Mouse (Mus musculus) olfactory bulb, adult 2 months (tissue): ENCODE data around the gene Nsun5.

Experiments
- CTCF ChIP-seq: fragments of 200-500 bp; IDR thresholded peaks from 2 replicates; pipeline ENCODE4 v1.5.1; 2012; ENCODE audit warnings: low read depth, mild to moderate bottlenecking, low read length, moderate library complexity; ENCODE audit not compliant: insufficient read depth
- POLR2A ChIP-seq: fragments of 200-500 bp; IDR thresholded peaks from 2 replicates; pipeline ENCODE4 v1.6.1; 2012; ENCODE audit warnings: mild to moderate bottlenecking, low read depth, low read length, moderate library complexity; ENCODE audit not compliant: insufficient read depth

DNA sequence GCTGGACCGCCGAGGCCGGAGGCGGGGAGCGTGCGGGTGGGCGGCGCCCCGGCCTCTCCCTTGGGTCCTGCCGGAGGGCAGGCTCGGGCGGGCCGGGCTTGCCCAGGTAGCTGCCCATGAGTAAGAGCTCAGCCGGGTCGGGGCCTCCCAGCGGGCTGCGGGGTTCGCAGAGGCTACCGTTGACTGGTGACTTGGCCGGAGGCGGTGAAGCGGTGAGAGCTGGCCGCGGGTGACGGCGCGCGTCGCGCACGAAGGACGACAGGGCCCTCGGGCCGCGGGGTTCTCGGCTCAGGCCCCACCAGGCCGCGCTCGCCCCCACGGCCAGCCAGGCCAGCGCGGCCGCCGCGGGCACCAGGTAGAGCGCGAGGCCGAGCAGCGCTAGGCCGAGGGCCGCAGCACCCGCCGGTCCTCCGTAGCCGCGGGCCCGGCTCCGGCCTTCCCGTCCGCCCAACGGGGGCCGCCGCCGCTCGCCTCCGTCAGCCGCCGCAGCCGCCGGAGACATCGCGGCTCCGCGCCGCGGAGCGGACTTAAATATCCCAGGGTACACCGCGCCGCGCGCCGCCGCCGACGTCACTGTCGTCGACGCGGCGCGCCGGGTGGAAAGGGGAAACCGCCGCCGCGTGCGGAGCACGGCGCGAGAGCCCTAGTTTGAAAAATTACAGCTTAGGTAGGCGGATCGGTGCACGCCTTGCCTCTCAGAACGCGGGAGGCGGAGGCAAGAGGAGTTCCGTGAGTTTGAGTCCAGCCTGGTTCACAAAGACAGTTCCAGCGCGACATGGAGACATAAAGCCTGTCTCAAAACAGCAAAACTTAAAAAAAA lies 24.5 kb downstream of the Nsun5 start, which contains the start of gene Pom121:
- TF ChIP-seq POLR2A (peak; percentile 93), CTCF (no peak)
